8 mouse cellular contexts compared by ENCODE assay signal in the genomic region with DNA sequence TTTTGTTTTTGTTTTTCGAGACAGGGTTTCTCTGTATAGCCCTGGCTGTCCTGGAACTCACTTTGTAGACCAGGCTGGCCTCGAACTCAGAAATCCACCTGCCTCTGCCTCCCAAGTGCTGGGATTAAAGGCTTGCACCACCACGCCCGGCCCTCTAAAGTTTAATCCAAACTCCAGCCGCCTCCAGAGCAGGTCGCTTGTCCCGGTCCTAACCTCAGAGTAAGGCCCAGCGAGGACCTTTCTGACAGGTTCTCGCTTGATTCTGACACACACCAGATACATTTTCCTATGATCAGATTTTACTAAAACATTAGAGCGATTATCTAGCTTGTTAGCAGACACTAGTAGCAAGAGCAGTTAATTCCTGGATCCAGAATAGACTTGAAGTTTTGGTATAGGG. TPM values are rescaled to one million over a fixed set of nuclear protein-coding genes. Genes with fewer than 3 reads are reported as not detected.
DNase-seq lines count a peak whose midpoint lies in the region; ATAC-seq and TF ChIP-seq lines count a peak whose summit lies in the region.
"Not testable (repeated sequence)": the region's sequence is repeated elsewhere in the genome, so short reads cannot be mapped to it uniquely, and the experiment has no call there.
"Had no signal": no experiment of that assay in that cellular context is flagged by ENCODE, and none has a peak within 500 bp of the region (broad histone marks: within the 10 kb centered on the region; RNA-seq: fewer than 3 reads in every experiment).

No protein-coding gene starts in this region.

- not testable (repeated sequence) for H3K9ac ChIP-seq in forebrain, embryonic 12.5 days; intestine, embryonic 16.5 days (ENCODE audit: low read depth, low read length); limb, embryonic 13.5 days; lung, postnatal 0 days (replicated peaks; ENCODE audit: low read depth); neural tube, embryonic 12.5 days
- H3K9ac ChIP-seq in heart, embryonic 16.5 days (ENCODE audit: low read length), result peak overlapping the region; percentile 92

- H3K4me2 ChIP-seq in forebrain, embryonic 12.5 days, result peak overlapping the region; percentile 62
- H3K4me2 ChIP-seq in heart, embryonic 16.5 days (ENCODE audit: low read depth, low read length), result peak overlapping the region; percentile 68
- H3K4me2 ChIP-seq in intestine, embryonic 16.5 days (ENCODE audit: low read depth, low read length), result peak overlapping the region; percentile 50; the same call in 1 of the 2 replicates
- H3K4me2 ChIP-seq in limb, embryonic 13.5 days (replicated peaks), result peak overlapping the region; percentile 66
- H3K4me2 ChIP-seq in lung, postnatal 0 days (replicated peaks; ENCODE audit: low read depth, low read length), result peak overlapping the region; percentile 71
- H3K4me2 ChIP-seq in neural tube, embryonic 12.5 days (replicated peaks), result peak overlapping the region; percentile 61

- WGBS in forebrain, embryonic 12.5 days, result 78% methylated on average over 10 of the region's 10 CpGs
- WGBS in heart, embryonic 16.5 days, result 68% methylated on average over 10 of the region's 10 CpGs
- WGBS in intestine, embryonic 16.5 days, result 63% methylated on average over 10 of the region's 10 CpGs
- WGBS in limb, embryonic 13.5 days, result 66% methylated on average over 10 of the region's 10 CpGs
- 67% methylated on average over 10 of the region's 10 CpGs for WGBS in lung, postnatal 0 days
- WGBS in neural tube, embryonic 12.5 days, result 73% methylated on average over 10 of the region's 10 CpGs

- not testable (repeated sequence) for H3K4me3 ChIP-seq in brown adipose tissue, adult 24 weeks (ENCODE audit: insufficient read depth, low read depth, low read length); lung, postnatal 0 days (ENCODE audit: low read depth, low read length); neural tube, embryonic 12.5 days
- peak overlapping the region; percentile 96 for H3K4me3 ChIP-seq in forebrain, embryonic 12.5 days (replicated peaks)
- peak overlapping the region; percentile 91 for H3K4me3 ChIP-seq in heart, embryonic 16.5 days (ENCODE audit: low read length)
- H3K4me3 ChIP-seq in intestine, embryonic 16.5 days (ENCODE audit: low read length), result peak overlapping the region; percentile 69
- peak overlapping the region; percentile 88 for H3K4me3 ChIP-seq in limb, embryonic 13.5 days

- H3K4me1 ChIP-seq in brown adipose tissue, adult 24 weeks (ENCODE audit: control insufficient read depth, insufficient read depth, insufficient read length, low read length); lung, postnatal 0 days (ENCODE audit: insufficient read depth, low read depth, low read length); neural tube, embryonic 12.5 days: not testable (repeated sequence)
- peaks cover 11% of the 10 kb centered on the region for H3K4me1 ChIP-seq in forebrain, embryonic 12.5 days
- peaks cover 40% of the 10 kb centered on the region for H3K4me1 ChIP-seq in heart, embryonic 16.5 days (ENCODE audit: control insufficient read depth, insufficient read depth, low read length)
- H3K4me1 ChIP-seq in intestine, embryonic 16.5 days (ENCODE audit: control insufficient read depth, insufficient read depth, low read length), result 0 out of 2 replicates have a peak, but pooled peaks cover 10% of the 10 kb centered on the region
- peaks cover 16% of the 10 kb centered on the region for H3K4me1 ChIP-seq in limb, embryonic 13.5 days

- not testable (repeated sequence) for DNase-seq in lung, postnatal 0 days (ENCODE audit: low spot score)

- not testable (repeated sequence) for ATAC-seq in forebrain, embryonic 12.5 days (ENCODE audit: low FRiP score); heart, embryonic 16.5 days (replicated peaks; ENCODE audit: extremely low read depth, insufficient read depth, low FRiP score); intestine, embryonic 16.5 days; limb, embryonic 13.5 days (ENCODE audit: low FRiP score, low read depth); lung, postnatal 0 days; neural tube, embryonic 12.5 days (ENCODE audit: low FRiP score, low read depth)

- TF ChIP-seq EP300 in lung, postnatal 0 days (IDR thresholded peaks at IDR 0.05), result not testable (repeated sequence)

- not testable (repeated sequence) for H3K9me3 ChIP-seq in forebrain, embryonic 12.5 days; heart, embryonic 16.5 days (replicated peaks; ENCODE audit: control insufficient read depth, low read length); intestine, embryonic 16.5 days (ENCODE audit: control insufficient read depth, low read length); limb, embryonic 13.5 days; lung, postnatal 0 days (ENCODE audit: low read length); neural tube, embryonic 12.5 days

- 0 out of 2 replicates have a peak overlapping the region, but pooled peaks have one; percentile 36 for H3K27ac ChIP-seq in brown adipose tissue, adult 24 weeks (replicated peaks; ENCODE audit: low read depth, low read length)
- H3K27ac ChIP-seq in forebrain, embryonic 12.5 days; intestine, embryonic 16.5 days (ENCODE audit: low read length); limb, embryonic 13.5 days; lung, postnatal 0 days (ENCODE audit: low read length); neural tube, embryonic 12.5 days: not testable (repeated sequence)
- peak overlapping the region; percentile 94; the same call in 1 of the 2 replicates for H3K27ac ChIP-seq in heart, embryonic 16.5 days (ENCODE audit: low read length)

- TF ChIP-seq CTCF in lung, postnatal 0 days (IDR thresholded peaks at IDR 0.05), result not testable (repeated sequence)

- H3K36me3 ChIP-seq in forebrain, embryonic 12.5 days (replicated peaks); intestine, embryonic 16.5 days (ENCODE audit: control insufficient read depth, insufficient read depth, low read length); lung, postnatal 0 days (ENCODE audit: insufficient read depth, low read length): not testable (repeated sequence)
- H3K36me3 ChIP-seq in heart, embryonic 16.5 days (ENCODE audit: control insufficient read depth, insufficient read depth), result peaks cover 11% of the 10 kb centered on the region; the same call in 1 of the 2 replicates
- H3K36me3 ChIP-seq in limb, embryonic 13.5 days, result peaks cover 14% of the 10 kb centered on the region
- peaks cover 11% of the 10 kb centered on the region; the same call in 1 of the 2 replicates for H3K36me3 ChIP-seq in neural tube, embryonic 12.5 days

- H3K27me3 ChIP-seq in forebrain, embryonic 12.5 days; heart, embryonic 16.5 days (ENCODE audit: control insufficient read depth, insufficient read depth, low read length); intestine, embryonic 16.5 days (replicated peaks; ENCODE audit: control insufficient read depth, insufficient read depth, low read length); limb, embryonic 13.5 days; lung, postnatal 0 days (replicated peaks; ENCODE audit: insufficient read depth, low read length); neural tube, embryonic 12.5 days (replicated peaks): not testable (repeated sequence)

RNA-seq across cellular contexts. Expression of gene Trap1, which starts 0.7 kb away (rescaled TPM):
- polyA plus RNA-seq in brown adipose tissue, adult 24 weeks (2012; ENCODE audit: insufficient read depth, insufficient read length, missing spikeins), result 226 and 245 TPM in 2 replicates
- polyA plus RNA-seq in forebrain, embryonic 12.5 days (2016; fragmentation: Nextera tagmentation; extraction: Ambion mirVana), result 63.1 and 68.3 TPM in 2 replicates
- polyA plus RNA-seq in heart, embryonic 16.5 days (2015; fragmentation: Nextera tagmentation; extraction: Ambion mirVana), result 128 and 142 TPM in 2 replicates
- 128 and 131 TPM in 2 replicates for polyA plus RNA-seq in intestine, embryonic 16.5 days (2015; fragmentation: Nextera tagmentation; extraction: Ambion mirVana)
- 77.5 and 85.2 TPM in 2 replicates for polyA plus RNA-seq in limb, embryonic 13.5 days (2015; fragmentation: Nextera tagmentation; extraction: Ambion mirVana)
- 32.5 and 36.0 TPM in 2 replicates for polyA plus RNA-seq in lung, postnatal 0 days (2015; fragmentation: Nextera tagmentation; extraction: Ambion mirVana)
- 61.2 and 62.3 TPM in 2 replicates for polyA plus RNA-seq in neural tube, embryonic 12.5 days (2016; fragmentation: Nextera tagmentation; extraction: Ambion mirVana)

RNA-seq across cellular contexts. Expression of gene Dnase1, which starts 41.6 kb away (rescaled TPM):
- not detected in 2 replicates for polyA plus RNA-seq in brown adipose tissue, adult 24 weeks (2012; ENCODE audit: insufficient read depth, insufficient read length, missing spikeins)
- polyA plus RNA-seq in forebrain, embryonic 12.5 days (2016; fragmentation: Nextera tagmentation; extraction: Ambion mirVana), result 4.2 and 6.7 TPM in 2 replicates
- polyA plus RNA-seq in heart, embryonic 16.5 days (2015; fragmentation: Nextera tagmentation; extraction: Ambion mirVana), result 3.5 and 4.6 TPM in 2 replicates
- 4.3 and 4.5 TPM in 2 replicates for polyA plus RNA-seq in intestine, embryonic 16.5 days (2015; fragmentation: Nextera tagmentation; extraction: Ambion mirVana)
- polyA plus RNA-seq in limb, embryonic 13.5 days (2015; fragmentation: Nextera tagmentation; extraction: Ambion mirVana), result 6.2 and 6.7 TPM in 2 replicates
- polyA plus RNA-seq in lung, postnatal 0 days (2015; fragmentation: Nextera tagmentation; extraction: Ambion mirVana), result 0.76 and 1.1 TPM in 2 replicates
- polyA plus RNA-seq in neural tube, embryonic 12.5 days (2016; fragmentation: Nextera tagmentation; extraction: Ambion mirVana), result 5.7 and 6.8 TPM in 2 replicates
- polyA plus RNA-seq: heart, adult 2 months had no signal
